Mouse (Mus musculus): ENCODE data around the gene Cdk10. TPM values are rescaled to one million over a fixed set of nuclear protein-coding genes. Genes with fewer than 3 reads are reported as not detected.
"Not testable (repeated sequence)": the region's sequence is repeated elsewhere in the genome, so short reads cannot be mapped to it uniquely, and the experiment has no call there.

Cdk10 gene
- total and polyA plus RNA-seq, 2 experiments = 18.2 to 45.1 TPM

DNA sequence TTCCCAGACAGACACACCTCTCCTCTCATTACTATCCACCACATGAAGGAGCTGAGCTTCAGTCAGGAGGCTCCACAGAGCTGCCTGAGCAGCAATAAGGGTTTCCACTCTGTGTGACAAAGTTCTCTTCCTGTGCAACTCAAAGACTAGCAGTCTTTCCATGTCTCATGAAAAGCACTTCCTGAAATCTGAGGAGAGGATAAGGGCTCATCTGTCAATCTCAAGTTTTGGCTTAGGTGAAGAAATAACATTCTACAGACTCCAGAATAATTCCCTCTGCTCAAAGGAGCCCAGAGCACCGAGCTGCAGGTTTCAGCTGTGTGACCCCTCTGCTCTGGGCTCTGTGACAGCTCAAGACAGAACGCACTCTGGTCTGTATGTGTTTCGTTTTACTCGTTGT lies 28.3 kb downstream of the Cdk10 start:
- WGBS = 10% methylated on average over 4 of the region's 4 CpGs
- Histone ChIP-seq H3K36me3 (ENCODE audit: control insufficient read depth, insufficient read depth, low read length) (peaks cover 12% of the 10 kb centered on the region), H3K9ac (ENCODE audit: low read depth, low read length) (no peak overlapping the region), H3K4me1 (ENCODE audit: control insufficient read depth, insufficient read depth, low read length) (peaks cover 10% of the 10 kb centered on the region), H3K4me3 (ENCODE audit: insufficient read depth, low read depth, low read length) (no peak overlapping the region), H3K79me2 (ENCODE audit: control insufficient read depth, insufficient read depth, low read length) (peaks cover 22% of the 10 kb centered on the region; the same call in 1 of the 2 replicates), H3K27me3 (ENCODE audit: control insufficient read depth, insufficient read depth, low read length) (no peaks in the 10 kb centered on the region), H3K27ac (replicated peaks; ENCODE audit: insufficient read depth, low read depth, low read length) (no peak overlapping the region; the same call in 1 of the 2 replicates)
- no peak for DNase-seq (ENCODE audit: extremely low read depth, low read depth, low spot score)
- TF ChIP-seq POLR2A (IDR thresholded peaks at IDR 0.05; ENCODE audit: extremely low read depth, insufficient read depth, low read length) (no peak), CTCF (IDR thresholded peaks at IDR 0.05; ENCODE audit: low read depth, low read length) (no peak)

DNA sequence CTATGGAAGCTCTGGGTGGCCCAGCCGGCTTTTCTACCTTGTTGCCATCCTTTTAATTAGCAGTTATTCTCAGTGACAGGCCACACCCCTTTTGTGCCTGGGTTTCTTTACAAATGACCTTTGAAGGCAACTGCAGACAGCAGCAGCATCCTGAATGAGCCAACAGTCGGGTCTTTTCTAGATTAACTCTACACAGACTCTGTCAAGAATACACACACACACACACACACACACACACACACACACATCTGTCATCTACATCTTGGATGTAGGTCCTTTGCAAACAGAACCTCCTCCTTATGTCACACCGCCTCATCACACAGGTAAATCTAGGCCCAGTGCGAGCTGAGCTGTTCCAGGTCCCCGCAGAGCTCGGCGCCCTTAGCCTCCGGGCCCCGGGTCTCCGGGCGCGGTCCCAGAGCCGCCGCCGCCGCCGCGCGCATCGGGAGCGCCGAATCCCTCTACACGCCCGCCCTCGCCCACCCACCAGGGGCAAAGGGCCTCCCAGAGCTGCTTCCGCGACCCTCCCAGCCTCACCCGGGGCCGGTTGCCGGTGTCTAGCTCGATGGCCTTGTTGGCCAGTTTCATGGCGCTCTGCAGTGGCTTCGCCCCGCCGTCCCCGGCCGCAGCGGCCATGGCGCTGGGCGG lies 28.9 kb downstream of the Cdk10 start:
- no peak for TF ChIP-seq POLR2A (IDR thresholded peaks at IDR 0.05; ENCODE audit: extremely low read depth, insufficient read depth, low read length)
- no peak for TF ChIP-seq CTCF (IDR thresholded peaks at IDR 0.05; ENCODE audit: low read depth, low read length)
- Histone ChIP-seq H3K27me3 (ENCODE audit: control insufficient read depth, insufficient read depth, low read length) (no peaks in the 10 kb centered on the region), H3K79me2 (ENCODE audit: control insufficient read depth, insufficient read depth, low read length) (peaks cover 22% of the 10 kb centered on the region; the same call in 1 of the 2 replicates), H3K9ac (ENCODE audit: low read depth, low read length) (peak overlapping the region; percentile 99), H3K36me3 (ENCODE audit: control insufficient read depth, insufficient read depth, low read length) (peaks cover 19% of the 10 kb centered on the region), H3K4me1 (ENCODE audit: control insufficient read depth, insufficient read depth, low read length) (peaks cover 10% of the 10 kb centered on the region), H3K27ac (replicated peaks; ENCODE audit: insufficient read depth, low read depth, low read length) (peak overlapping the region; percentile 89), H3K4me3 (ENCODE audit: insufficient read depth, low read depth, low read length) (peak overlapping the region; percentile 99)
- WGBS = under 1% methylated on average over 40 of the region's 40 CpGs
- peak; percentile 49 for DNase-seq (ENCODE audit: extremely low read depth, low read depth, low spot score)

DNA sequence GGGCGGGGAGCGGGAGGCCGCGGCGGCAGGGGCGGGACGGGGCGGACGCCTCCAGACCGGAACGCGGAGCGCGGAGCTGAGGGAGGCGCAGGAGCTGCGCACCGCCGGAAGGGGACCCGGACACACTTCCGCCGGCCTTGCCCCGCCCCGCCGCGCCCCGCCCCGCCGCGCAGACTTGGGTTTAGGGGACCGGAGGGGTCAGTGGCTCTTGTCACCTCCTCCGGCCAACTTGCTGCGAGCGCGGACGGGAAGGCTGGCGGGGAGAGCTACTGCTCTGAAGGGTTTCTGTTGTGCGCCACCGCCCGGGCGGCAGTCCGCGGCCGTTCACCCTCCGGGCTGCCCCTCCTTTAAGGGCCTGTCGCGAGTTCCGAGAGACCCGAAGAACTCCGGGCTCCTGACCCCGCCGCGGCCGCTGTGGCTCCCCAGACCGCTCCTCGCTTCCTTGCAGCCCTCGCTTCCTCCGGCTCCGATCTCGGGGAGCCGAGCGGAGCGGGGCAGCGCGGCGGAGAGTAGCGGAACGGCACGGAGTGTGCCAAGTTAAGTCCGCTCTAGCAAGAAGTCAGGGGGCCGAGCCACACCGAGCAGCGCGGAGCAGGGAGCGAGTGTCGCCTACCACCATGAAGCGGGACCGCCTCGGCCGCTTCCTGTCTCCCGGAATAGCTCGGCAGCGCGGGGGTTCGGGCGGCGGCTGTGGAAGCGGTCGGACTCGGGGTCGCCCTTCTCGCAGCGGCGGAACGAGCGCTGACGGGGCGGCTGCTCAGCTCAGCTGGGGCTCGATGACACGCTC lies 29.6 kb downstream of the Cdk10 start, which contains the start of the genes Zfp276 and Vps9d1:
TSS of gene Zfp276 (plus strand) at position 97 of the 787 bp plus-strand sequence.
TSS of gene Vps9d1 (minus strand) at position 250 of the 787 bp plus-strand sequence.
- Histone ChIP-seq H3K79me2 (ENCODE audit: control insufficient read depth, insufficient read depth, low read length) (peaks cover 22% of the 10 kb centered on the region; the same call in 1 of the 2 replicates), H3K9ac (ENCODE audit: low read depth, low read length) (peak within 1 kb of the TSS; percentile 99), H3K4me3 (ENCODE audit: insufficient read depth, low read depth, low read length) (peak within 1 kb of the TSS; percentile 99), H3K27ac (replicated peaks; ENCODE audit: insufficient read depth, low read depth, low read length) (peak within 1 kb of the TSS; percentile 92), H3K27me3 (ENCODE audit: control insufficient read depth, insufficient read depth, low read length) (no peaks in the 10 kb centered on the region), H3K4me1 (ENCODE audit: control insufficient read depth, insufficient read depth, low read length) (peaks cover 10% of the 10 kb centered on the region), H3K36me3 (ENCODE audit: control insufficient read depth, insufficient read depth, low read length) (peaks cover 21% of the 10 kb centered on the region)
- DNase-seq (ENCODE audit: extremely low read depth, low read depth, low spot score) = peak; percentile 70
- TF ChIP-seq POLR2A (IDR thresholded peaks at IDR 0.05; ENCODE audit: extremely low read depth, insufficient read depth, low read length) (peak; percentile 87), CTCF (IDR thresholded peaks at IDR 0.05; ENCODE audit: low read depth, low read length) (no peak)
- under 1% methylated on average over 99 of the region's 99 CpGs for WGBS

DNA sequence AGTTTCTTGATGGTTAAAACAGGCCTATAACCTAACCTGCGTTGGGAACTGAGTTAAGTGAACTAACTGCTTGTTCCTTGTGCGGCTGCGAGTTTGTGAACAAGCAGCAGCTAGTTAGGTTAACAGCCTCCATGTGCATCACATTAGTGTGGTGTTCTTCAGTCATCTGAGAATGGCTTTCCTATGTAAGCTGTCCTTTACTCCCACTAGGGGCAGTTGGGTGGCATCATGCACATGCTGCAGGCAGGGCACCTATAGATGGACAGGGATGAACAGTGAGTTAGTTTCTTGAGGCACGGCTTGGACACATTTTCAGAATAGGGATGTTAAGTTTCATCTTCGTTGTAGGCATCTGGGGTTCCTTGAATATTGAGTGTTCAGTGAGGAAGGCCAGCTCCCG lies 30.5 kb downstream of the Cdk10 start:
- Histone ChIP-seq H3K4me3 (ENCODE audit: insufficient read depth, low read depth, low read length) (peak overlapping the region; percentile 99), H3K27me3 (ENCODE audit: control insufficient read depth, insufficient read depth, low read length) (no peaks in the 10 kb centered on the region), H3K27ac (replicated peaks; ENCODE audit: insufficient read depth, low read depth, low read length) (peak overlapping the region; percentile 92; the same call in 1 of the 2 replicates), H3K4me1 (ENCODE audit: control insufficient read depth, insufficient read depth, low read length) (peaks cover 10% of the 10 kb centered on the region), H3K79me2 (ENCODE audit: control insufficient read depth, insufficient read depth, low read length) (peaks cover 22% of the 10 kb centered on the region; the same call in 1 of the 2 replicates), H3K36me3 (ENCODE audit: control insufficient read depth, insufficient read depth, low read length) (peaks cover 26% of the 10 kb centered on the region), H3K9ac (ENCODE audit: low read depth, low read length) (peak overlapping the region; percentile 99)
- 47% methylated on average over 6 of the region's 6 CpGs for WGBS
- TF ChIP-seq POLR2A (IDR thresholded peaks at IDR 0.05; ENCODE audit: extremely low read depth, insufficient read depth, low read length) (no peak), CTCF (IDR thresholded peaks at IDR 0.05; ENCODE audit: low read depth, low read length) (no peak)
- no peak for DNase-seq (ENCODE audit: extremely low read depth, low read depth, low spot score)

DNA sequence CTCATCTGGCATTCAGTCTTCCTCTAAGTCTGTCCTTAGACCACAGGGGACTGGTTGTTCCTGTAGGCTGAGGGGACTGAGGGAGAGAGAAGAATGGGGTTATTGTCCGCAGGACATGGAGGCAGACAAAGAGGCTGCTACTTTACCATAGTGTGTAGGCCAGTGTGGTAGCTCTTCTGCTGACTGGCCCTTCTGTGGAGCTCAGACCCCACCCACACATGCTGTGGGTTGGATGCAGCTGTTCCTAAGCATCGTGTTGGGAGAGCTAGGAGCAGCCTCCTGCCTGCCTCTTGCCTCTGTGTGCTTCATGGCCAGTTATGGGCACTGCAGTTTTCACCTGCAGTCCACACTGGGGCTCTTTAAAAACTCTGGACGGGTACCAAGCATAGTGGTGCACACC lies 32.5 kb downstream of the Cdk10 start:
- Histone ChIP-seq H3K79me2 (ENCODE audit: control insufficient read depth, insufficient read depth, low read length) (peaks cover 22% of the 10 kb centered on the region; the same call in 1 of the 2 replicates), H3K9ac (ENCODE audit: low read depth, low read length) (no peak overlapping the region), H3K4me3 (ENCODE audit: insufficient read depth, low read depth, low read length) (no peak overlapping the region), H3K27me3 (ENCODE audit: control insufficient read depth, insufficient read depth, low read length) (no peaks in the 10 kb centered on the region), H3K4me1 (ENCODE audit: control insufficient read depth, insufficient read depth, low read length) (peaks cover 10% of the 10 kb centered on the region), H3K27ac (replicated peaks; ENCODE audit: insufficient read depth, low read depth, low read length) (no peak overlapping the region), H3K36me3 (ENCODE audit: control insufficient read depth, insufficient read depth, low read length) (peaks cover 32% of the 10 kb centered on the region)
- no peak for DNase-seq (ENCODE audit: extremely low read depth, low read depth, low spot score)
- TF ChIP-seq CTCF (IDR thresholded peaks at IDR 0.05; ENCODE audit: low read depth, low read length) = no peak
- no peak for TF ChIP-seq POLR2A (IDR thresholded peaks at IDR 0.05; ENCODE audit: extremely low read depth, insufficient read depth, low read length)
- 93% methylated on average over 3 of the region's 3 CpGs for WGBS

DNA sequence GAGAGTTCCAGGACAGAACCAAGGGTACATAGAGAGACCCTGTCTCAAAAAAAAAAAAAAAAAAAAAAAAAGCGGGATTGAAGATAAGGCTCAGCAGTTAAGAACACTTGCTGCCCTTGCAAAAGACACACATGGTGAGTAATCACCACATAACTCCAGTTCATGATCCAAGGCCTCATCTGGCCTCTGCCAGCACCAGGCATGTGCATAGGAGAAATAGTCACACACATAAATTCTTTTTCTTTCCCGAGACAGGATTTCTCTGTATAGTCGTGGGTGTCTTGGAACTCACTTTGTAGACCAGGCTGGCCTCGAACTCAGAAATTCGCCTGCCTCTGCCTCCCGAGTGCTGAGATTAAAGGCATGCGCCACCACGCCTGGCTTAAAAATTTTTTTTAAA lies 33.0 kb downstream of the Cdk10 start:
- not testable (repeated sequence) for H3K27ac ChIP-seq (replicated peaks; ENCODE audit: insufficient read depth, low read depth, low read length); H3K4me1 ChIP-seq (ENCODE audit: control insufficient read depth, insufficient read depth, low read length); DNase-seq (ENCODE audit: extremely low read depth, low read depth, low spot score); H3K9ac ChIP-seq (ENCODE audit: low read depth, low read length); H3K27me3 ChIP-seq (ENCODE audit: control insufficient read depth, insufficient read depth, low read length); H3K4me3 ChIP-seq (ENCODE audit: insufficient read depth, low read depth, low read length)
- H3K36me3 ChIP-seq (ENCODE audit: control insufficient read depth, insufficient read depth, low read length) = peaks cover 32% of the 10 kb centered on the region
- H3K79me2 ChIP-seq (ENCODE audit: control insufficient read depth, insufficient read depth, low read length) = peaks cover 22% of the 10 kb centered on the region; the same call in 1 of the 2 replicates
- WGBS = 95% methylated on average over 8 of the region's 8 CpGs
